Mouse (Mus musculus) spleen, adult 12 weeks (tissue): Measurements from ENCODE around the gene Cd274.

Source experiments
- DNase-seq: peaks from one replicate; pipeline ENCODE4 v3.0.0; 2022; ENCODE audit warnings: low spot score

The Cd274 gene

DNA sequence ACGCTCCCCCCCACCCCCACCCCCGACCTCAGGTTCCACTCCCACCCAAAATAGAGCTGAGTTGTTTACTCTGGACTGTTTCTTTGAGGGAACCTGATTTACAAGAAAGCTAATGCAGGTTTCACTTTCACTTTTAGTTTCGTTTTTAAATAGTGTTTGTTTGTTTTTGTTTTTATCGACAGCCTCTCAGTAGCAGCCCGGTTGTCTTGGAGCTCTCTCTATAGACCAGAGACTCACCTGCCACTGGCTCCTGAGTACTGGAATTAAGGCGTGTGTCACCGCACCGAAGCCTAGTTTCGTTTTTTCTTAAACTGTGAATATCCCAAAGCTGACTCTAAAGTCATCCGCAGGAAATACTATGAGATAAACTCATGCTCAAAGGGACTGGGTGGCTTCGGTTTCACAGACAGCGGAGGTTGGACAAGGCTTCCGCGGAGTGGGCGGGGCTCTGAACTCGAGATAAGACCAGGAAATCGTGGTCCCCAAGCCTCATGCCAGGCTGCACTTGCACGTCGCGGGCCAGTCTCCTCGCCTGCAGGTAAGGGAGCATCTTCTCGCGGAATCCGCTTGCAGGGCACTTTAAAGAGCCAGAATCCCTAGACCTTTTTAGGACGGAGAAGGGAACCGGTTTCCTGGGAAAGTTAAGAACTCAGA lies at the start of gene Cd274, which contains the start of gene Plgrkt:
TSS of gene Cd274 (plus strand) at position 487 of the 654 bp plus-strand sequence.
TSS of gene Plgrkt (minus strand) at position 422 of the 654 bp plus-strand sequence.
- DNase-seq = peak; percentile 82

DNA sequence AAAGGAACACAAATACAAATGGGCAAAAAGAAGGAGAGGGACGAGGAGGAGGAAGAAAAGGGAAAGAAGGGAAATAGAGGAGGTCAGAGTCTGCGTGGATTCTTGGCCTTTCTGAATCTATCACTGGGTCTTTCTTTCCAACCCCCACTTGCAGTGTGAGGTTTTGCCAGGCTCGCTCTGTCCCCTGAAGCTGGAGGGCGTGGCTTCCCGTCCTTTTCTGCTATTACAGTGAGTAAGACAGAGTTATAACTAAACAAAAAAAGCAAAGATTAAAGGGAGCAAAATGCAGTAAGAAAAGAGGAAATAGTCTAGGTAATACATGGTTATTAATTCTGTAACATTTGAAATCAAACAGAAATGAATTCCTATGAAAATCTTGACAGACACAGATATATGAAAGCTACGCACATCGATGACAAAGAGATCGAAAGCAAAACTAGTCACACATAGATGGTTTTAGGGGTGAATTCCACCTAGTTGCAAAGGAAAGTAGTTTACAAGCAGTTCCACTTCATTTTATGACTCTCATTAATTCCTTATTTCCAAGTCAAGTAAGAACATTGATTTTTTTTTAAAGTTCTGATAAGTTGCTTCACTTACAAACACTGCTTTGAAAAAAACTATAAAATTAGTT lies 43.7 kb upstream of the Cd274 start:
- DNase-seq = no peak

DNA sequence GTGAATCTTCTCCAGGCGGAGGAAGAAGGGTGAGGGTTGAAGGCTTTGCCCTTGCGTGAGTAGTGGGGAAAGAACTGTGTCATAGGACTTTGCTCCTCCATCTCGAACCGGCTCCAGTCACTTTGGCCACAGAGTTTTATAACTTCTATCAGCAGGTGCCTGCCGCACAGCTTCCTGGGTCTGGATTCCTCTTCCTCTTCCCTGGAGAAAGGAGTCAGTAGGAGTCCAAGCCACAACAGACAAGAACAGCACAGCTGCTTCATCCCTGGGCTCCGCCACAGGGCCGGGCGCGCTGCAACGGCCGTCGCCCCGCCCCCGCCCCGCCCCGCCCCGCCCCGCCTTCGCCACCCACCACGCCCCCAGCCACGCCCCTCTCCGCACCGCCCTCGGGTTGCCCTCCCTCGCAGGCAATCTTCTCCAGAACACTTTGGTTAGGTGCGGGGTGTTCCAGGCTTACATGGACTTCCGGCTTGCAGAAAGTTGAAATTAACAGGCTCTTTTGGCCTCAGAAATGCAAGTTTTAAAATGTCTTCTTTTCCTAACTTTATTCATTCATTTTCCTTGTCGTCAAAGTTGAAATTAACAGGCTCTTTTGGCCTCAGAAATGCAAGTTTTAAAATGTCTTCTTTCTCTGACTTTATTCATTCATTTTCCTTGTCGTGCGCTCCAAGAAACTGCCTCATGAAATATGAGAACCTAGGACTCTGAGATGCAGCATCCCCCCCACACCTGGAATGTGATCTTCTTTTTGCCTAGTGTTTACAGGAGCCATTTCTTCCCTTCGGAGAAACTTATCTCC lies 42.0 kb upstream of the Cd274 start, which contains the start of gene Insl6:
TSS of gene Insl6 (minus strand) at position 304 of the 799 bp plus-strand sequence.
- DNase-seq = peak; percentile 68

DNA sequence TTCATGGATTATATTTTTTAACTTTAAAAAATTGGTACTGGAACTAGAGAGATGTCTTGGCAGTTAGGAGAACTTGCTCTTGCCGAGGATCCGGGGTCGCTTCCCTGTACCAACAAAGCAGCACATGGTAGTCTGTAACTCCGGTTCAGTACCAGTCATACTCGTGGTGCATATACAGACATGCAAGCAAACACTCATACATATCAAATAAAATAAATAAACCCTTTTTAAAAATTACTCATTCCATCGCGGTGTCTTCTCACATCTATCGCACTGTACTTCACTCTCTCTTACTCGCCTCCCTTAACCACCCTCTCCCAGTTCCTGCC lies 41.4 kb upstream of the Cd274 start:
- DNase-seq = no peak

DNA sequence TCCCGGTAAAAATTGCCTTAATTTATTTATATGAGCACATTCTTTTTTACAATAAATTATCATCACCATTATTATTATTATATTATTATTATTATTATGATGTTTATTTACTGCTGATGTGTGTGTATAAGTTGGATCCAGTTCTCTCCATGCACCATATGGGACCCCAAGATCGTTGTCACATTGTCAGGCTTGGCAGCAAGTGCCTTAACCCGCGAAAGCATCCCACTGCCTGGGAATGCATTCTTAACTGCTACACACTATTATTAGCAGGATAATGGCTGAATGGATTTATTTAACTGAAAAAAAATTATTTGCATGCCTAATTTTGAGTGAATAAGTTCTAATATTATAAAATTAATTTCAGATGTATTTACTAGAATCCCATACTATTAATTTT lies 40.9 kb upstream of the Cd274 start:
- no peak for DNase-seq

DNA sequence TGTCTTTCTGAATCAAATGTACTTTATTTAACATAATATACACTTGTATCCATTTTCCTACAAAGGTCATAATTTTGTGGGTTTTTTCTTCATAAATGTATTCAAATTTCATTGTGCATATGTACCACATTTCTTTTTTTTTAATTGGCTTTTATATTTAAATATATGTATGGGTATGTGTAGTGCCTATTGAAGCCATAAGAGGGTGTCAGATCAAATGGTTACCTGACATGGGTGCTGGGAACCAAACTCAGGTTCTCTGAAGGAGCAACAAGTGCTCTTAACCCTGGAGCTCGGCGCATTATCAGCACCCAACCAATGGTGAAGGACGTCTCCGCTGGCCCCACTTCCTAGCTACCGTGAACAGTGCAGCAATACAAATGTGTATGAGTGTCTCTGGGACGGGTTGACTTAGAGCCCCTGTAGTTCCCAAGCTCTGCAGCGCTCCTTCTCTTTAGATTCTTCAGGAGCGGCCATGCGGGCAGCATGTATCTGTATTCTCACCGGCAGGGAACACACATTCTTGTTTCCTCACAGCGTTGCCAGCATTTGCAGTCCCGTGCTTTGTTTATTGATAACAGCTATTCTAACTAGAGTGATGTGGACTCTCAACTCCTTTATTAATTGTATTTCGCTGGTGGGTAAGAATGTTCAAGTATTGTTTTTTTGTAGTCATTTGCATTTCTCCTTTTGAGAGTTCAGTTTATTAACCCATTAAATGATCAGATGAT lies 40.3 kb upstream of the Cd274 start:
- DNase-seq = no peak

DNA sequence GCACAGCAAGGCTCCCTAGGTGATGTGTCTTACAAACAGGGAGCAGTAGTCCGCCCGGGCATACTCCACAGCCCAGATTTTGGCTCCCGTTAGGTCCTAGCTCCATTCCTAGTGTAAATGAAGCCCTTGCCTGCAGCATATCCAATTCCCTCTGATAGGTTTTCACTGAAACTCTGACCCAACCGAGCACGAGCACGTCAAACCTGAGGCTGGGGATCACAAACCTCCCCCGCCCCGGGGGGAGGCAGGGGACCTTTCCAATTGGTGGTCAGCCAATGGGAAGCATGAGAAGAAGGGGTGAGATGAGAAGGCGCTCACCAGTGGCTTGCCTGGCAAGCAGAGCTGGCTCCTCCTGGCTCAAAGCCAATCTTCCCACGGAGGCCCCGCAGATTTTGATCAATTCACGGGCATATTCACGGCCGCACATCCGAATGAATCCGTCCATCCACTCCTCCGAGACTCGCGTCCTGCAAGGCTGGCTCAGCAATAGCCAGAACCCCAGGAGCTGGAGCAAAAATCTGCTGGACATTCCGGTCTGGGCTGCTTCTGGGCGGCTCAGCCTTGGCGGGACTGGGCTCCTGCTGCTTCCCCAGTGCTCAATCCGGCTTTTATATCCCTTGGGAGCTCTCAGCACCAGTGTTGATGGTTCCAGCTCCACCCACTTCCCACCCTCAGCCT lies 33.0 kb upstream of the Cd274 start, which contains the start of gene Rln1:
TSS of gene Rln1 (minus strand) at position 603 of the 678 bp plus-strand sequence.
- no peak for DNase-seq

DNA sequence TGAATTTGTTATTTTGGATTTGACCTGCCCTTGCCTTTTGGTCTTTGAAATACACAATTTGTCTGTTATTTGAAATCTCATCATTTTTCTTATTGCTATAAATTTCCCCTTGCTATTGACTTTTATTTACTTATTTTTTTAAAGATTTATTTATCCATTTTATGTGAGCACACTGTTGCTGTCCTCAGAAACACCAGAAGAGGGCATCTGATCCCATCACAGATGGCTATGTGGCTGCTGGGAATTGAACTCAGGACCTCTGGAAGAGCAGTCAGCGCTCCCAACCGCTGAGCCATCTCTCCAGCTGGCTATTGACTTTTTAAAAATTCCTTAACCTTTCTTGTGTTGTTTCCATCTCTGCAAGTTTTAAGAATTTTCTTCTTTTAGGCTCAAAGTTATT lies 30.6 kb upstream of the Cd274 start:
- DNase-seq = no peak

DNA sequence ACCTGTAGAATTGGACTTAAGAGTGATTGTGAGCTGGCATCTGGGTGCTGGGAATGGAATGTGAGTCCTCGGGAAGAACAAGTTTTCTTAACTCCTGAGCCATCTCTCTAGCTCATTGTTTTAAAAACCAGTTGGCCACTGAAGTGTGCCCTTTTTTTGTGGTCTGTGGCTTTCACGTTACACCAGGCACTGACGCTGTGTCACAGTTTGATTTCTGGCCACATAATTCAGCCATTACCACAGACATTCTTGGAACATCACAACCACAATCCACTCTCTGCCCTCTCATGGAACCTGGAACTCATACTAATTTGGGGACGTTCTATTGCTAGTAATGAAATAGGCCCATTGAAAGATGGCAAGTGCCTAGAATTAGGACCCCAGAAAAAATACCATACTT lies 26.2 kb upstream of the Cd274 start:
- DNase-seq = no peak

DNA sequence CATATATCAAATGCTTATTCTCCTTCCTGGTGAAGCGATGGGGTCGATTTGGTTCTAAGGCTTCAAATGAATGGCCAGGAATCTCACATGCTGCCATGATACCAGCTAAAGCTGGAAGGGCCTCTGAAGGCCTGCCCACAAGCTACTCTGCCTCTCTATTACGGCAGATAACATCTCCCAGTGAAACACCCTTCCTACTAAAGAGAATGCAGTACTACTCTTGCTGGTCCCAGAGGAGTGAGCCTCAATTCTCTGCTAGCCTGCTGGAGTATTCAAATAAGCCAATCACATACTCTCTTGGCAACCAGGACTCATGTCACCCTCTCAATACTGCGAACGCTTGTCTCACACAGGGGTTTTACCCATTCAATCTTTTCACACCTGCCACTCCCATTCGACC lies 25.0 kb upstream of the Cd274 start:
- DNase-seq = no peak

DNA sequence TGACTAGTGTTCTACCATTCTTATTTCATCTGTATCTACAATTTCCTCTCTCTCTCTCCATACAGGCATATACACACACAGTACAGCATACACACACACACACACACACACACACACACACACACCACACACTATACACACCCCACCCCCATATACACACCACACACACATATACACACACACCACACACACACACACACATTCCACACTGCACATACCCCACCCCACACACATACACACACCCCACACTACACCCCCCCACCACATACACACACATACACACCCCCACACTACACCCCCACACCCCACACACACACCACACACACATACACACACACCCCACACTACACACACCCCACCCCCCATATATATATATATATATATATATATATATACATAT lies 22.4 kb upstream of the Cd274 start:
- DNase-seq = no peak

DNA sequence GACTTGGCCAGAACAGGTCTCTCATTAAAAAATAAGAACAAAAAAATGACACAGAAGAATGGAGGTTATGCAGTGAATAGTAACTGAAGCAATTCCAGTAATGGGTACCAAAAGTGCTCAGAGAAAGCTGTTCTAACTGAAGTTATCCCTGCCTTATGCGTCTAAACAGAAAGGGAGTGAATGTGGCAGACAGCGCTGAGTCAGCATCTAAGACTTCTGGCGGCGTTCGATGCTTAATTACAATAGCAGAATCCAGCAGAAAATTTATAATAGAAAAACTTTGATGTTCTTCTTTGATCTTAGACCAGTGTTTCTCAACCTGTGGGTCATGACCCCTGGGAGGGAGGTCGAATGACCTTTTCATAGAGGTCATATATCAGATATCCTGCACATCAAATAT lies 21.6 kb upstream of the Cd274 start:
- DNase-seq = no peak

DNA sequence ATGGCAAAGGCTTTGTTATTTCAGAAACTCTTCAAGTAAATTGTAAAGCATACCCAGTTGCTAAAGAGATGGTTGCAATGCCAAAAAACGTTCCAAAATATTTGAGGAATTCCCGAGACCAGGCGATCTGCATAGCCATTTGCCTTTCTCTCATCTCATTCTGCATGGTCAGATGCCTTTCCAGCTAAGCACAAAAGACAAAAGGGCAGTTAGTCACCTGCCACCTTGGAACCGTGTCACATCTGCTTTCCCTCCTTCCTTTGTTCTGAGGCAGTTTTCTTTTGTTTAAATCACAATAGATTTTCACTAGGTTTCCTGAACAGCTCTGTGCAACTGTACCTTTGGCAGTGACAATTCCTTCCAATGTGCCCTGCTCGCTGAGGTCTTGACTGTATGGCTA lies 16.3 kb upstream of the Cd274 start:
- DNase-seq = no peak

DNA sequence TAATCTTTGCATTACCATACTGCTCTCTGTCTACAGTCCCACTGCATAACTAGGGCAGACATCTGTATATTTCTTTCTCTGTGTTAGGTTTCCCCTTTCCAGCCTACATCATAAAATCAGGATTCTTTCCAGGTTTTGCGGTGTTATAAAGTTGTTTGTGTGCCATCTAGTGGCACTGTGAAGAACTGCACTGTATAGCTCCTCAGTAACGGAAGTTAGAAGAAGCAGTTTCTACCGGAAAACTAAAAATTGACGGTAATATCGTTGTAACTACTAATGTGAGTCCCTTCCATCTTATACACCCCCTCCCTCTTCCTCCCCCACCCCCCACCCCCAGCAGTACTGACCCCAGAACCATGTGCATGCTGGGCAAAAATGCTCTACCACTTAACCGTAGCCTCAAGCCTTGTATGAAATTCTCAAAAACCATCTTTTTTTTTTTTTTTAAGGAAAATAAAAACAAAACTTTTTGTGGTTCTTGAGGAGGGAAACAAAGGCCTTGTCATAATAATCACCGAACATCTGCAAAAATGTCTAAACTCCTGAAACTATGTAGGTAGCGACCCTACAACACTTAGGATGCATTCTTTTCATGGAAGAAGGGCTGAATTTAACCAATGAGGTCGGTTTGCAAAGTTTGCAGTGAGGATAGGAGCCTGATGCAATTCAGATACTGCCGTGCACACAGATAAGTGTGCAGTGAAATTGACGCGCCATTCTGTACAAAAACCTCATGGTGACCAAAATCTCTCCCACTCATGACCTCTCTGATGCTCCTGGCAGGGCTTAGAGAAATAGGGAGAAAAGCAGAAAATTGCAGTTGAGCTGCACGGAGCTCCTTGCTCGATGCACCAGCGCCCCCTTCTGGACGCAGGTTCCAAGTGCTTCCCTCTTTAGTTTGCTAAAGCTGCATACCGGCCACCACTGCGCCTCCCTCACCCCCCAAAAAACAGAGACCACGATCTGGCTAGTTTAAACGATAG lies 12.1 kb upstream of the Cd274 start:
- DNase-seq = peak; percentile 76

DNA sequence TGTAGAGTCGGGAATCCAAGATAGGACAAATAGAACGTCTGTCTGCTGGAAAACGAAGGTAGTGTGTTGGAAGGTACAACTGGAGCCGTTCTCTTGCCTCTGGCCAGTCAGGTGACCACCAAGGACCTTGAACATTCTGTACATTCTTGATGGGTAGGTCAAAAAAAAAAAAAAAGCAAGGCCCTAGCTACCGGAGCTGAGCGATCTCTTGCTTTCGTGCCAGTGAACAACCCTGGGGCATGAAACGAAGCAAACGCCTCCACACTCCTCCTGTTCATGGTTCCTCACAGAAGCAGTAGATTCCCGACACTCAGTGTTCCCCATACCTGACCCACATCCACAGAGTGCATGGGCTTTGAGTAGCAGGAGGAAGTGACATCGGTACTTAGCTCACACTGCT lies 11.0 kb upstream of the Cd274 start:
- no peak for DNase-seq

DNA sequence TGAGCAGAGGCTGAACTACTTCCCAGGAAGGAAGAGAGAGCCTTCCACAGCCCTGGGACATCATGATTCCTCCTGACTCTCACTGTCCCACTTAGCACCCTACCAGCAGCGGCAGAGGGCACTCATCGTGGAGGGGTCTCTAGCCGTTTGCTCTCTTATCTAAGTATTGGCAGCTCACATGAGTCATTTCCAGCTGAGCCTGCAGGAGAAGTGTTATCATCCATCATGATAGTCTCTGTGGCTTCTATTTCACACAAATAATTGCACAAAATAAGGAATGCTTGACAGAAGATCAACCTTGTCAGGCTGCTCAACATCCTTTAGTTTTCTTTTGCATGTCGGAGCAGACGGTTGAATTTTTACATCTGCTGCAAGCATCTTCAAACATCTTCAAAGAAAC lies 7.0 kb upstream of the Cd274 start:
- no peak for DNase-seq

DNA sequence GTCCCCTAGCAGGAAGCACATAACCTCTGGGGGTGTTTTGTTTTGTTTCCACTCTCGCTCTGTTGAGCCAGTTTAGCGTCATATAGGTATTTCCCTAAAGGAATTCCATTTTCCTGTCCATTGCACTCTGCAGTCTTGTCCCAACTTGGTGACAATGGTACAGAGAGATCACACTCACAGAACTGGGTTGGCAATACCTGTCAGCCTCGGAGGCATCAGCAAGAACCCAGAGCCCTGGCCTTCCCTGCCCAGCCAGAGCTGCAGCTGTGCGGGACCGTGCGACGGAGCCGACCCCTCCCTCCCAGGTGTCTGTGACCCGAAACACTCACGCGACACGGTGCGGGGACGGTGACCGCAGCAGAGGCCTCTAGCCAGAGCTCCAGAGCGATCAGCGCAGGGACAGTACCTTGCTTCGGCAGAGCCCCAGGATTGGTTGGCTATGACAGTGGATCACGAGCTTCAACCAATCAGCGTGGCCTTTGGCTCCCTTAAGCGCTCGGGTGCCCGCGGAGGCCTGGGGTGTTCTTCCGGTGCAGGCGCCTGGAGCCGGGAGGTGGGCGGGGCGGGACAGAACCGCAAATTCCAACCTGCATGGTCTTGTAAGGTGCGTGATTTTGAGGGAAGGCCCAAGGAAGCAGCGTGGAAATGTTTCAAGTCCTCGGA lies 5.7 kb upstream of the Cd274 start:
- peak; percentile 79 for DNase-seq

DNA sequence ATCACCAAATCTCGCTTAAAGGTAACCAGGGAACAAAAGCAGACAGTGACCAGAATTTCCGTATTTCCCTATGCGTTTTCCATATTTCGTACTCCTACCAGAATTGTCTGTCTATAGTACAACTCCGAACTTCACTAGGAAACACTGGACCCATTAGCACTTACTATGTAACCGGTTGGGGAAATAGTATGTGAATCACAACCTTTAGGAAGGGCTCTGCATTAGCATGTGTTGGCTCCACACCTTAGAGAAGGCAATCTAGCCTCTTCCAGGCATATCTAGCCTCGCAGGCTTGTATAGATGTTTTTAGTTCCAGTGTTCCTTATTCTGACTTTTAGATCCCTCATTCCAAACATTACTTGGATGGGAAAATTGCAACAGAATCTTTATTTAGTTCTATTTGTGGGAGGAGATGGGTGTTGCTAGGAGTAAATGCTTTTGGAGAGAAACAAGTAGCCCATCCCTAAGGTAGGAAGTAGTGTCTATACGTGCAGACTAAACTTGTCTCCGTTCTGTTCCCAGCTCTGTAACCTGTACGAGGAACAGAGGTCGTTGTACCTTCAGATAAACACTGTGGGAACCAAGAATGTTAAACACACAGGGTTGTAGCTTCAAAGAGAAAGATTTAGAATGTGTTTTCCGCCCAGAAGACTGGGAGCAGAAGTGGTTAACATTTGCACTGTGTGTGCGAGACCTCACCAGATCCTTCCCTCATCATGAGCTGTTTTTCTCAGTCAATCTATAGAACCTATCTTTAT lies 4.9 kb upstream of the Cd274 start:
- no peak for DNase-seq

DNA sequence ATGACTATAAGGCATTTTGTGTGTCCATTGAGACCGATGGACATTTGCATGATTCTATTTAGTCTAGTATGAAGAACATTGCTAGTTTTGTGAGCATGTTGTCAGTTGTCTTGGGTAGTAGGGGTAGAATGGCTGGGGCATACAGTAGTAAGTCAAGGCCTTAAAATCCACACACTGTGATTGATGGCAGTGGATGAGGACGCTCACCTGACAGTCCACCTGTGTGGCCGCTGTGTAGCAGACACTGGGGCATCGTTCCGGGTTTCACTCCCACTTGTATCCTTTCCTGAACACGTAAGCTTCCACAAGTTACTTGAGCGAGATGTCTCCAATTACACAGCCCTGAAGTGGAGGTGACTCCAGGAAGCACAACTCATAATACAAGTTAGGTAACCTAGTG lies 3.7 kb upstream of the Cd274 start:
- no peak for DNase-seq
